Mouse (Mus musculus): ENCODE results near the gene Arhgap32.

GRCm38 (mm10) chr9:32100561-32100960 lies 15.4 kb upstream of the Arhgap32 start:
- TF ChIP-seq MAX (IDR thresholded peaks at IDR 0.05; ENCODE audit: low read depth) (no peak), USF1 (IDR thresholded peaks at IDR 0.05; ENCODE audit: low read depth) (no peak), TCF12 (IDR thresholded peaks at IDR 0.05; ENCODE audit: insufficient read depth, poor library complexity, severe bottlenecking) (no peak), MYOD1 (IDR thresholded peaks at IDR 0.05; ENCODE audit: control insufficient read depth in 1 of 3, insufficient read length in 2 of 3, low read depth in 2 of 3) (no peak), POLR2A (IDR thresholded peaks at IDR 0.05; ENCODE audit: insufficient read length, low read depth) (no peak), POLR2AphosphoS2 (IDR thresholded peaks at IDR 0.05; ENCODE audit: insufficient read length, low read depth) (no peak), E2F4 (IDR thresholded peaks at IDR 0.05; ENCODE audit: insufficient read depth) (no peak), MYOG (IDR thresholded peaks at IDR 0.05; ENCODE audit: control insufficient read depth in 1 of 3, insufficient read depth in 1 of 3, insufficient read length in 2 of 3, low read depth in 2 of 3) (no peak)
